Mouse (Mus musculus) layer of hippocampus, adult 11-12 months (tissue): ENCODE measurements around the gene Ttll3.

Experiments used
- DNase-seq: peaks from one replicate; pipeline ENCODE4 v3.0.0; 2022; ENCODE audit warnings: low spot score

Gene Ttll3

GRCm38 (mm10) chr6:113379246-113379645 lies 9.8 kb upstream of the Ttll3 start:
- no peak for DNase-seq

- DNase-seq = no peak
Measured at GRCm38 (mm10) chr6:113380480-113380879, 8.6 kb upstream of the Ttll3 start.

- DNase-seq = peak; percentile 42
Measured at GRCm38 (mm10) chr6:113384351-113384927, 4.6 kb upstream of the Ttll3 start.

- DNase-seq = no peak
Measured at GRCm38 (mm10) chr6:113385160-113385714, 3.8 kb upstream of the Ttll3 start.

- no peak for DNase-seq
Measured at GRCm38 (mm10) chr6:113386025-113386424, 3.0 kb upstream of the Ttll3 start.

- DNase-seq = no peak
Measured at GRCm38 (mm10) chr6:113390715-113391114, 1.7 kb downstream of the Ttll3 start.

GRCm38 (mm10) chr6:113392015-113392386 lies 2.9 kb downstream of the Ttll3 start:
- DNase-seq = no peak

- DNase-seq = peak; percentile 53
Measured at GRCm38 (mm10) chr6:113392387-113393071, 3.5 kb downstream of the Ttll3 start.

GRCm38 (mm10) chr6:113393951-113394350 lies 4.9 kb downstream of the Ttll3 start:
- DNase-seq = no peak

- DNase-seq = no peak
Measured at GRCm38 (mm10) chr6:113394811-113395210, 5.8 kb downstream of the Ttll3 start.

GRCm38 (mm10) chr6:113395501-113395900 lies 6.4 kb downstream of the Ttll3 start:
- no peak for DNase-seq

- no peak for DNase-seq
Measured at GRCm38 (mm10) chr6:113396270-113397030, 7.4 kb downstream of the Ttll3 start.

- DNase-seq = peak; percentile 65
Measured at GRCm38 (mm10) chr6:113402094-113402493, 13.0 kb downstream of the Ttll3 start.

- DNase-seq = no peak
Measured at GRCm38 (mm10) chr6:113404649-113405448, 15.8 kb downstream of the Ttll3 start.

GRCm38 (mm10) chr6:113405483-113405882 lies 16.4 kb downstream of the Ttll3 start:
- DNase-seq = no peak

GRCm38 (mm10) chr6:113406683-113407082 lies 17.6 kb downstream of the Ttll3 start:
- no peak for DNase-seq

- no peak for DNase-seq
Measured at GRCm38 (mm10) chr6:113410001-113410400, 20.9 kb downstream of the Ttll3 start.

- DNase-seq = no peak
Measured at GRCm38 (mm10) chr6:113416416-113416815, 27.4 kb downstream of the Ttll3 start.

GRCm38 (mm10) chr6:113418441-113419198 lies 29.6 kb downstream of the Ttll3 start:
- no peak for DNase-seq

GRCm38 (mm10) chr6:113419199-113419587 lies 30.1 kb downstream of the Ttll3 start, which contains the start of gene Rpusd3:
TSS of gene Rpusd3 (minus strand) at chr6:113419340.
- peak; percentile 97 for DNase-seq

GRCm38 (mm10) chr6:113423000-113423399 lies 33.9 kb downstream of the Ttll3 start:
- DNase-seq = no peak
